Mouse (Mus musculus) splenic B cell, adult 2 months (primary cell): Measurements from ENCODE around the gene Xpa.
A peak's percentile ranks its signal among the peaks of the same experiment; 100 is the strongest.
"Not testable (repeated sequence)": the region's sequence is repeated elsewhere in the genome, so short reads cannot be mapped to it uniquely, and the experiment has no call there.

Source experiments
- DNase-seq: peaks from one replicate; pipeline ENCODE4 v3.0.0-alpha.2; 2011; ENCODE audit warnings: low read depth, low spot score
- H3K27me3 ChIP-seq: 2 replicates; pipeline ENCODE4 v1.6.1; 2012; ENCODE audit warnings: mild to moderate bottlenecking, low read length, moderate library complexity, mixed read lengths; ENCODE audit not compliant: control insufficient read depth, poor library complexity, insufficient read depth, severe bottlenecking
- H3K36me3 ChIP-seq: 2 replicates; pipeline ENCODE4 v1.6.1; 2012; ENCODE audit warnings: mild to moderate bottlenecking, low read length, moderate library complexity, mixed read lengths; ENCODE audit not compliant: control insufficient read depth, poor library complexity, insufficient read depth, severe bottlenecking

Xpa gene

DNA sequence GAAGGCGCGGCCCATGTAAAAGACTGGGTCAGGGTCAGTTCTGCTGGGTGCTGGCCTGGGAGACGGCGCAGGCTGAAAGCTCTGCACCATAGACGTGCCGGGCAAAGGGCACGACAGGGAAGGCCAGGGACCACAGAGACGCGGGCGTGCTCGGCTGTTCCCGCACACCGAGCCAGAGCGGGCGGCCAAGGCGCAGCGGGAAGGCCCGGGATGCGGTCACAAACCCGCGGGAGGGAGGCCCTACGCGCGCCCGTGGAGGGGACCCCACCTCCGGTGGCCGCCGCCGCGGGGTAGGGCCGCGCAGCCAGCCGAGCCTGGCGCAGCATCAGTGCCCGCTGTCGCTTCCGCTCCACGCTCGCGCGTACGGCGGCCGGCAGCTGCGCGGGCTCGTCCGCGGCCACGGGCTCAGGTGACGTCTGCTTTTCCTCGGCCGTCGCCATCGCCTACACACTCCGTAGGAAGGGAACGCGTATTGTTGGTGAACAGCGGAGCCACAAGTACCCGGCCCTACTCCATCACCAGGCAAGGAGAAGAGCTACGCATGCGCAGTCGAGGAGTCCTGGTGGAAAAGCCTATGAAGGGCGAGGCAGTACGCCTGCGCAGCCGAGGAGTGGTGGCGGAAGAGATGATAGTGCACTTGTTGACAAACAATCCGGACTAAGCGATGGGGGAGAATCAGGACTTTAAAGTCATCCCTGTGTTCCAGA lies at the start of gene Xpa:
Gene Xpa (minus strand): TSS at position 531 of the 707 bp plus-strand sequence.
- H3K36me3 ChIP-seq: no peaks in the 10 kb centered on the region
- no peaks in the 10 kb centered on the region for H3K27me3 ChIP-seq
- DNase-seq: peak; percentile 97

DNA sequence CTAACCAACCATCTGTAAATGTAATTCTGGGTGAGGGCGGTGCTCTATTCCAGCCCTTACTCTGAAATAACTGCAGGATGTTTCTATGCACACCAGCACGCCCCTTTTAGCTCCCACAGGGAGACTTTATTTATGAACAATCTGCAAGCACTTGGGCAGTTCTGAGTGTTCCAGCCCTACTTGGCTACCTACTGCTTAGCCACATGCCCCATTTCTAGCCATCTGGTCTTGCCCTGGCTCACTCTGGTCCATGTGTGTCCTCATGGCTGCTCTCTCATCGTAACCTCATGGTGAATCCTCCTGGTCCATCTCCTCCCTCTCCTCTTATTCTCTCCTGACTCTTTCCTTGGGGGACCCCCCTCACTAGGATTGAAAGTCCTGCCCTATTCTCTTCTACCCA lies 39.8 kb upstream of the Xpa start:
- H3K27me3 ChIP-seq: no peaks in the 10 kb centered on the region
- no peaks in the 10 kb centered on the region for H3K36me3 ChIP-seq

DNA sequence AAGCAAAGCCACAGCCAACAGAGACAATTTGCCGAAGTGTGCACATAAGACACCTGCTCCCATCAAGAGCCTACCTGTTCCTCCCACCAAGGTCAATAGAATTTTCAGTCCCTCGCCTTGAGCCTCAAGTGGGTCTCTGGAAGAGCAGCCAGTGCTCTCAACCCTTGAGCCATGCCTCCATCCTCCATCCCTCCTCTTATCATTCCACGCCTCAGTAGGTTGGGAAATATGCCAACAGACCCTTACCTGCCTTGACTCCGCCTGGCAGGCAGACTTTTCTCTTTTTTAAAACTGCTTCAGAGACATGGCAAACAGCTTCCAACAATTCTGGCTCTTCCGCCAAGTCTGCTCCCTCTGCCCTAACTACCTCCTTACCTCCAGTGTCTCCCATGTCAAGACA lies 38.6 kb upstream of the Xpa start:
- Histone ChIP-seq H3K36me3 (no peaks in the 10 kb centered on the region), H3K27me3 (no peaks in the 10 kb centered on the region)
- DNase-seq: no peak

More for the DNA sequence above, 39.8 kb upstream of the Xpa start:
- DNase-seq: no peak

DNA sequence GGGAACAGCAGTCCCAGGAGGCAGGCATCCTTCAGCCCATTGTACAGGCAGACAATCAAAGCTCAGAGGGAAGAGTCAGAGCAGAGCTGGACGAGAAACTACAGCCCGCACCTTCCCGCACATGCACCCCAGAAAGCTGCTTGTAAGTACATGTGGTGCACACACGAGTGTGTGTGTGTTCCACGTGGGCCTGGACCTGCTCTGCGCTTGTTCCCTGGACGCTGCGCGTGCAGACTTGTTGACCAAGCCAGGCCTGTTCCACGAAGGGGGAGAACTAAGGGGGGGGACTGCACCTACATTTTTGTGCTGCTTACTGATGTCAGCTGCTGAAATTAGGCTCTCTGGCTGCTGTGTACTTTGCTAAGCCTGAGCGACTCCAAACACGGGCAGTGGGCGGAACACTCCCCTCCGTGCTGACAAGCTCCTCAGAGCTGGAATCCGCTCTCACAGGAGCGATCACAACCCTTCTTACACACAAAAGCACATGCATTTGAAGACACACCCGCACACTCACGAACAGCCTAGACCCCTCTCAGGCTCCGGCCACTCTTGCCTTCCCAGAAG lies 30.9 kb upstream of the Xpa start:
- no peaks in the 10 kb centered on the region for H3K27me3 ChIP-seq
- H3K36me3 ChIP-seq: no peaks in the 10 kb centered on the region
- DNase-seq: no peak

- H3K27me3 ChIP-seq: no peaks in the 10 kb centered on the region
- DNase-seq: no peak
- H3K36me3 ChIP-seq: no peaks in the 10 kb centered on the region
These were observed 25.0 kb upstream of the Xpa start for GRCm38 (mm10) chr4:46221090-46221489.

GRCm38 (mm10) chr4:46202562-46203126 lies 6.5 kb upstream of the Xpa start:
- no peaks in the 10 kb centered on the region; the same call in 1 of the 2 replicates for H3K27me3 ChIP-seq
- no peak for DNase-seq
- no peaks in the 10 kb centered on the region for H3K36me3 ChIP-seq

- DNase-seq: peak; percentile 81
- H3K36me3 ChIP-seq: no peaks in the 10 kb centered on the region
- no peaks in the 10 kb centered on the region; the same call in 1 of the 2 replicates for H3K27me3 ChIP-seq
These were observed 5.9 kb upstream of the Xpa start for GRCm38 (mm10) chr4:46201834-46202561.

DNA sequence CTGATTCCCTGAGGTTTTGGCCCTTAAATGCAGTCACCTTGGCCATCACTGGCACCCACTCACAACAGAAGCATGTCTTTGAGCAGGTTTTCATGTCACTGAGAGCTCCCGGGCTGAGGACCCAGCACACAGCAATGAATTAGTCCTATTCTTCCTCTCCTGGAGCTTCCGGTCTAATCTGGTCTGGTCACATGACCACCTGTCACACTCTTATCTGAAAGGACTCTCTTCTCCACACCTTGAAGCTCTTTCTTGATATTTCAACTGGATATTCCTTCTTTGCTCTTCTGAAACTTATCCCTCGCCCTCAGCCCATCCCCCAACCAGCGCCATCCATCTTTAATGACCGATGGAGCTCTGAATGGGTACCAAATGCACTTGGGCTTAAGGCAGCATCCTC lies 2.0 kb upstream of the Xpa start:
- Histone ChIP-seq H3K36me3 (no peaks in the 10 kb centered on the region), H3K27me3 (no peaks in the 10 kb centered on the region; the same call in 1 of the 2 replicates)
- no peak for DNase-seq

DNA sequence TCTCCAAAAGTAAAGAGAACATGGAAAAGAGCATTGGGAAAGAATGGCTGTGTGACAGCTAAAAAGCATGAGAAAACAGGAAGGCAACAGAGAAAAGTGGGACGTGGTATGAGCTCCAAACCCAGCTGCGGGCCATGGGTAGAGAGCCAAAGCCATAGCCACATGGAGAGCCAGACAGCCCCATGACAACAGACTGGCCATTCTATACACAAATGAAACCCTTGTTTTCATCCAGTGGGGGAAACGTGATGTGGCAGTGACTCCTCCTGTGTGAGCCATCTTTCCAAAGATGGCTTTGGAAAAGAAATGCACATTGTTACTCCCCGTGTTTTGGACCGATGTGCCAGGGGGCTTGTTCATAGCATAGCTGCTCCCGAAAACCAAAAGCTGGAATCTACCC lies 402 bp upstream of the Xpa start:
- Histone ChIP-seq H3K36me3 (no peaks in the 10 kb centered on the region), H3K27me3 (no peaks in the 10 kb centered on the region)
- DNase-seq: no peak

GRCm38 (mm10) chr4:46192011-46192410 lies 4.1 kb downstream of the Xpa start:
- DNase-seq: peak; percentile 27
- H3K27me3 ChIP-seq, H3K36me3 ChIP-seq: not testable (repeated sequence)

- Histone ChIP-seq H3K36me3 (peaks cover 17% of the 10 kb centered on the region), H3K27me3 (no peaks in the 10 kb centered on the region)
- DNase-seq: no peak
These were observed 9.6 kb downstream of the Xpa start for GRCm38 (mm10) chr4:46186466-46186865.

DNA sequence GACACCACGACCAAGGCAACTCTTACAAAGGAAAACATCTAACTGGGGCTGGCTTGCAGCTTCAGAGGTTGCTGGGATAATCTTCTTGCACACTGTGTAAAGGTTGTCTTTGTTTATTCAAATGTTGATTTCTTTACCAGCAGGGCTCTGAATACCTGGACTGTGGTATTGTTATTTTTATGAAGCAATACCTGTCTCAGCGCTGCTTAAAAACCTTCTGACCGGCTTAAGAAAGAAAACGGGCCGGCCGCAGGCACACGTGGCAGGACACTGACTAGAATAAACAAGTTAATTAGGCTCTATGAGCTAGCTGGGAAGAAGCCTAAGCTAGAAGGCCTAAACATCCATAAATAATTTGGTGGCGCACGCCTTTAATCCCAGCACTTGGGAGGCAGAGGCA lies 10.2 kb downstream of the Xpa start:
- peaks cover 17% of the 10 kb centered on the region for H3K36me3 ChIP-seq
- DNase-seq: no peak
- H3K27me3 ChIP-seq: no peaks in the 10 kb centered on the region

DNA sequence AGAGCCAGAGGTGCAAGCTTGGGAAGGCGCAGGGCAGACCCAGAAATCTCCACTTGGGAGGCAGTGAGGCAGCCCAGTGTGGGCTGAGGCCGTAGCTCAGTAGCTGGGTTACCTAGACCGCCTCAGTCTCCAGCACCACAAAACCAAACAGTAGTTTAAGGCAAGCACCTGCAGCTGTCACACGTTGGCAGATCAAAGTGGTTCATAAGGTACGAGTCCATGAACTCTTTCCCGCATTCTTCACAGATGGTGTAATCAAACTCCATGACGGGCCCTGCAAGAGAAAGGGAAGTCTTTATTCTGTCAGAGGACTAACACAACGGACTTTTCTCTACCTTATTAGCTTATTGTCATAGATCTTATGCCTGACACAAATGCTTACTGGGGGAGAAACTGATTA lies 10.7 kb downstream of the Xpa start:
- Histone ChIP-seq H3K36me3 (peaks cover 15% of the 10 kb centered on the region), H3K27me3 (no peaks in the 10 kb centered on the region)
- no peak for DNase-seq

GRCm38 (mm10) chr4:46182181-46182580 lies 13.9 kb downstream of the Xpa start:
- peaks cover 17% of the 10 kb centered on the region for H3K36me3 ChIP-seq
- DNase-seq: no peak
- H3K27me3 ChIP-seq: no peaks in the 10 kb centered on the region

DNA sequence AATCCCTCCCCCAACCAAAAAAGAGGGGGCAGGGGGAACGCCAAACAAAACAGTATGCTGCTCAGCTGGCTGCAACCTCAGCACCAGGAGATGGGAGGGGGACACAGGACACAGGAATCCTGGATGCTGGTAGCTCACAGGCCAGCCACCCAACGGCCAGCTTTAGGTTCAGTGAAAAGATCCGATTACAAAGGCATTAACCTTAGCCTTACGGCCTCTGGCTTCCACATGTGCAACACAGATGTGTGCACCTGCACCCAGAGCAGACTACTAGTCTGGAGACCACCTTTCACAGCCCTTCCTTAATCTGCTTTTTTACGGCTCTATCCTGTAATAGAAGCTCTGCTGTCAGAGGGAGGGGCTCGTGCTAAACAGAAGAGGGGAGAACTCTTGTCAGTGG lies 14.9 kb downstream of the Xpa start:
- DNase-seq: no peak
- Histone ChIP-seq H3K27me3 (no peaks in the 10 kb centered on the region), H3K36me3 (peaks cover 18% of the 10 kb centered on the region)
